Mouse (Mus musculus): ENCODE measurements around the gene Immt. TPM values are rescaled to one million over a fixed set of nuclear protein-coding genes. Genes with fewer than 3 reads are reported as not detected.

Gene Immt
- 185 and 188 TPM in 2 replicates for polyA plus RNA-seq (2015; fragmentation: Nextera tagmentation; extraction: Ambion mirVana)

DNA sequence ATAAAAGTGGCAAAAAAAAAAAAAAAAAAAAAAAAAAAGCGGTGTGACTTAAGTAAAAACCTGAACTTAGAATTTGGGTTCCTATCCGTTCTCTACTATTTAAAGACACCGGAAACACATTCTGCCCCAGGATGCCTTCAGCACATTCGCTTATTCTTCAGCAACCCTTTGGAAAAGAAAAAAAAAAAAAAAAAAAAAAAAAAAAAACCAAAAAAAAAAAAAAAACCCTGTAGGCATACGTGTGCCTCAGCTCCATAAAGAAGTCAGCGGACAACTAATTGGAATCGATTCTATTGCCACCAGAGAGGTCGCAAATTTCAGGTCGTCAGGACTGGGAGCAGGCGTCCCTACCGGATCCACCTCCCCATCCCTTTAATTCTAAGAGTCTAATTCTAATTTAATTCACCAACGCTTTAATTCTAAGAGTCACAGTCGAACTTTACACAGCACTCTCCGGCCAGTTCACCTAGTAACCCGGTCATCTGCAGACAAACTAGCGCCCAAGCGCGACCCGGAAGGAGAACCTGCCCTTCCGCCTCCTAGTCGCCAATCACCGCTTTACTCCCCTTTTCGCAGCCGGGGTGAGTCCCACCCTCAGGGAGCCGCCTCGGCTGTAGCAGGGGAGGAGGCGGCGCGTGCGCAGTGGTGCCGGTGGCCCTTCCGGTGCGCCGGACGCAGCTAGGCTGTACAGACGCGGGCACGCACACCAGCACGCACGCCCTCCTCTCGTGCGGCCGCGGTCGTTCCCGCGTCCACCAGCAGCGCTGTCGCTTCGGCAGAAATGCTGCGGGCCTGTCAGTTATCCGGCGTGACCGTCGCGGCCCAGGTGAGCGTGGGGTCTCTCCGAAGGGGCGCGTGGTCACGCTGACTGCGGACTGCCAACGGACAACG lies at the start of gene Immt:
Gene Immt, plus strand, starts transcription at position 642 of the 891 bp plus-strand sequence.
- Histone ChIP-seq H3K9ac (peak within 1 kb of the TSS; percentile 90), H3K27ac (peak within 1 kb of the TSS; percentile 94), H3K4me1 (peaks cover 15% of the 10 kb centered on the region), H3K4me3 (peak within 1 kb of the TSS; percentile 99), H3K27me3 (0 out of 2 replicates have a peak, but pooled peaks cover 2% of the 10 kb centered on the region), H3K9me3 (no peaks in the 10 kb centered on the region), H3K36me3 (0 out of 2 replicates have a peak, but pooled peaks cover 5% of the 10 kb centered on the region), H3K4me2 (peak within 1 kb of the TSS; percentile 67)
- WGBS = under 1% methylated on average over 64 of the region's 64 CpGs
- peak; percentile 100 for ATAC-seq (ENCODE audit: borderline replicate concordance, extremely low read depth, low FRiP score, low TSS enrichment)

DNA sequence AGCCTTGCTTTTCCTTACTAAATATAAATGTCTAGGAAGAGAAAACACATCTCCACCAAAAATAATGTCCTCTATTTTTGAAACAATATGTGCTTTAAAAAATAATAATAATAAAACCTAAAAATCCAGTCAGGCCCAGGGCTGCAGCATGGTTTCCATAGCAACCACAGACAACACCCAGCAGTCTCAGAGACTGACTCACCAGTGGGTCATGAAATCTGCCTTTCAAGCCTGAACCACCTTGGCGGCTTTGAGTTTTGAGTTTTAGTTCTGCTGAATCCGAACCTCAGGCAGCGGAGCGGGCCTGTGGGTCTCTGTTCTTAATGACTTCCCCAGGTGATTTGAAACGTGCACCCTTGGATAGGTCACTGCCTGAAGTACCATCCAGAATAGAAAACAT lies 48.0 kb upstream of the Immt start:
- no peak overlapping the region for H3K4me2 ChIP-seq
- WGBS = 82% methylated on average over 5 of the region's 5 CpGs
- no peak for ATAC-seq (ENCODE audit: borderline replicate concordance, extremely low read depth, low FRiP score, low TSS enrichment)
- no peaks in the 10 kb centered on the region for H3K4me1 ChIP-seq
- no peak overlapping the region for H3K27ac ChIP-seq
- H3K27me3 ChIP-seq = no peaks in the 10 kb centered on the region
- no peaks in the 10 kb centered on the region for H3K36me3 ChIP-seq
- no peak overlapping the region for H3K4me3 ChIP-seq
- no peak overlapping the region for H3K9ac ChIP-seq
- H3K9me3 ChIP-seq = no peaks in the 10 kb centered on the region

DNA sequence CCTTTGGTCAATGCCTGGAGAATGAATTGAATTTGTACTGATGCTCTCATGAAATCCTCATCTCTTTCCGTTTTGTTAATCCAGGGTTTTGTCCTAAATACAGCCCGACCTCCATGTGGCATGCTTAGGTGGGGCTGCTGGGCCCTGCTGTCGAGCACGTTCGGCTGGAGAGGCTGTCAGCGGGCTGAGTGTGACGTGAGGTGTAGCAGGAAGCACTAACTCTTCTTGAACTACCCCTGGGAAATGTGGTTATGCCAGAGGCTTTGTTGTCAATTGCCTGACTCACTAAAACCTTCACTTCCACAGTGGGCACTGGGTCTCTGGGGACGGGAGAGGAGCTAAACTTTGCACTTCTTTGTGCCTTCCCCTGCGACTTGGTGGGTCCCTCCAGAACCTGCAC lies 42.8 kb upstream of the Immt start:
- Histone ChIP-seq H3K4me1 (0 out of 2 replicates have a peak, but pooled peaks cover 2% of the 10 kb centered on the region), H3K27me3 (no peaks in the 10 kb centered on the region), H3K9ac (no peak overlapping the region), H3K9me3 (no peaks in the 10 kb centered on the region), H3K36me3 (no peaks in the 10 kb centered on the region), H3K4me3 (no peak overlapping the region), H3K27ac (no peak overlapping the region), H3K4me2 (no peak overlapping the region)
- no peak for ATAC-seq (ENCODE audit: borderline replicate concordance, extremely low read depth, low FRiP score, low TSS enrichment)
- WGBS = 46% methylated on average over 9 of the region's 9 CpGs

DNA sequence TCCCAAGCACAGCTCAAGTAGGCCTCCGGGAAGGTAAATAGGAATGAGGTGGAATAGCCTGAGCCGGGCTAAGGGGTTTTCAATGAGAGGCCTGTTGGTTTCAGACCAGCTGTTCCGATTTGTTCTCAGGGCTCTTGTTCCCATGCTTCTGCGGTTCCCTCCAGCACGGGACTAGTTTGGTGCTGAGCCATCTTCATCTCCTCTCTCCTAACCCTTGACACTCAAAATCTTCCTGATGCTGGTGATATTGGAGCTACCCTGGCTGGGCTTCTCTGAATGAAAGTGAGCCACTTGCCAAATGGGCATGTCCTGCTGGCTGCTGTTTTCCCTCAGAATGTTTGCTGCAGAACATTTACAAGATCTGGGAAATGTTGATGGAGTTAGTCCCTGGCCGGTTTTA lies 39.4 kb upstream of the Immt start:
- no peak for ATAC-seq (ENCODE audit: borderline replicate concordance, extremely low read depth, low FRiP score, low TSS enrichment)
- Histone ChIP-seq H3K9ac (no peak overlapping the region), H3K4me2 (no peak overlapping the region), H3K4me3 (no peak overlapping the region), H3K36me3 (no peaks in the 10 kb centered on the region), H3K27ac (no peak overlapping the region), H3K27me3 (no peaks in the 10 kb centered on the region), H3K9me3 (no peaks in the 10 kb centered on the region), H3K4me1 (0 out of 2 replicates have a peak, but pooled peaks cover 2% of the 10 kb centered on the region)
- 72% methylated on average over 6 of the region's 6 CpGs for WGBS

DNA sequence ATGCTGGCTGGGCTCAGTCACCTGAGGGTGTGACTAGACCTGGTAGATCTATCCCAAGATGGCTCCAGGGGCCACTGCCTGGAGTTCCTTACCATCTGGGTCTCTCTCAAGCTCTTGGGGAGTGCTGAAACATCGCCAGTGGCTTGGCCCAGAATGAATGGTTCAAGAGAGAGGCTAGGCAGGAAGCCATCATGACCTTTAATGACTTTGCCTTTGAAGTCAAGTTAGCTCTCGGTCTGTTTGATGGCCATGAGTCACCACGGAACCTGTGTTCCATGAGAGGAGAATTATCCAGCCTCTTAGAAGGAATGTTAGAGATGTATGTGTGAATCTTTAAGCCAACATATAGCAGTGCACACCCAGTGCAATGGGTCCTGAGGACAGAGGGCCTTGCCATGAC lies 31.7 kb upstream of the Immt start:
- ATAC-seq (ENCODE audit: borderline replicate concordance, extremely low read depth, low FRiP score, low TSS enrichment) = no peak

DNA sequence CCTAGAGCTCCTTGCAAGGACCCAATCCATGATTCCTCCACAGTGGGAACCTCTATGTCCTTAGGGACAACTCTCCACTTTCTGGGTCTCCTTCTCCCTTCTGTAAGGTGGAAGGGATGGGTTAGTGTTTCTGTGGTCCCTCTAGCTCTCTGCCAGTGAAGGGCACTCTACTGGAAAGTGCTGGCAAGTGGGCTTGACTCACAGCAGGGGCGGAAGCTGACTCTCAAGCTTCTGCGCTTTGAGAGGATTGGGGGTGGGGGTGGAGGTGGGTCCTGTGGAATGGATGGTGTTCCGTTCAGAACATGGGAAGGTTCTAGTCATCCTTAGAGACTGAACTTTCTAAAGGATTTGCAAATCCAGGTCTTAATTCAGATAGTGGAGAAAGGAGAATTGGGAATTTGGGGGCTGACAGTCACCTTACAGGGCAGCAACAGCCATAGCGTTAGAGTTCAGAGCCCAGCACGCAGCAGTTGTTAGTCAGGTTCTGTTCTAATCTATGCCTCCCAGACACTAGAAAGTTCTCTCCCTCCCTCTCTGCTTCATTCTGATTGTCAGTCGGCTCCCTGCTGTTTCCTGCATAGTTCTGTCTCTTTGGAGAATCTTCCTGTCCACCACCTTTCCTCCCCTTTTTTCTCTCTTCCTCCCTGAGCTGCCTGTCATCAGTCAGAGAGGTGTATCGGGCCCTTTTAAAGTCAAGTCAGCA lies 30.0 kb upstream of the Immt start:
- Histone ChIP-seq H3K27me3 (no peaks in the 10 kb centered on the region), H3K36me3 (no peaks in the 10 kb centered on the region), H3K4me3 (no peak overlapping the region), H3K9ac (no peak overlapping the region), H3K4me2 (no peak overlapping the region), H3K27ac (no peak overlapping the region), H3K4me1 (0 out of 2 replicates have a peak, but pooled peaks cover 4% of the 10 kb centered on the region), H3K9me3 (no peaks in the 10 kb centered on the region)
- no peak for ATAC-seq (ENCODE audit: borderline replicate concordance, extremely low read depth, low FRiP score, low TSS enrichment)
- 58% methylated on average over 7 of the region's 7 CpGs for WGBS

More for the DNA sequence above, 31.7 kb upstream of the Immt start:
- Histone ChIP-seq H3K27me3 (no peaks in the 10 kb centered on the region), H3K27ac (no peak overlapping the region), H3K9me3 (no peaks in the 10 kb centered on the region), H3K4me3 (no peak overlapping the region), H3K4me2 (no peak overlapping the region), H3K4me1 (0 out of 2 replicates have a peak, but pooled peaks cover 4% of the 10 kb centered on the region), H3K9ac (no peak overlapping the region), H3K36me3 (no peaks in the 10 kb centered on the region)
- WGBS = 60% methylated on average over 3 of the region's 3 CpGs

DNA sequence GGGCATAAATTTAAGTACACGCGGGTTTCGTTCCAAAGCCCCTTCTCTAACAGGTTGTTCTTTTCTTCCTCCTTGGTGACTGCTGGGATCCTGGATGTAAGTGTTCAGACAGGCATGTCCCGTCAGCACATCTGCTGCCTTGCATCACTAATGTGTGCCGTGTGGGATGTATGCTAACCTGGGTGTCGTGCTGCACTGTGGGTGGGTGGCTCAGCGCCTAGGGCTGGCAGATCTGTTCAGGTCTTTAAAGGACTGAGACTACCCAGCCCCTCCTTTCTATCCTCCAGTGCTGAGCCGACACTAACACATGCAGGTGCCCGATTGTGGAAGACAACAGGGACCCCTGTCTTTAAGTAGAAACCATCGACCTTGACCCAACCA lies 29.4 kb upstream of the Immt start:
- no peak overlapping the region for H3K4me2 ChIP-seq
- no peak overlapping the region for H3K9ac ChIP-seq
- 74% methylated on average over 10 of the region's 10 CpGs for WGBS
- H3K4me1 ChIP-seq = 0 out of 2 replicates have a peak, but pooled peaks cover 4% of the 10 kb centered on the region
- no peak for ATAC-seq (ENCODE audit: borderline replicate concordance, extremely low read depth, low FRiP score, low TSS enrichment)
- H3K27ac ChIP-seq = no peak overlapping the region
- no peaks in the 10 kb centered on the region for H3K27me3 ChIP-seq
- H3K4me3 ChIP-seq = no peak overlapping the region
- H3K9me3 ChIP-seq = no peaks in the 10 kb centered on the region
- no peaks in the 10 kb centered on the region for H3K36me3 ChIP-seq

DNA sequence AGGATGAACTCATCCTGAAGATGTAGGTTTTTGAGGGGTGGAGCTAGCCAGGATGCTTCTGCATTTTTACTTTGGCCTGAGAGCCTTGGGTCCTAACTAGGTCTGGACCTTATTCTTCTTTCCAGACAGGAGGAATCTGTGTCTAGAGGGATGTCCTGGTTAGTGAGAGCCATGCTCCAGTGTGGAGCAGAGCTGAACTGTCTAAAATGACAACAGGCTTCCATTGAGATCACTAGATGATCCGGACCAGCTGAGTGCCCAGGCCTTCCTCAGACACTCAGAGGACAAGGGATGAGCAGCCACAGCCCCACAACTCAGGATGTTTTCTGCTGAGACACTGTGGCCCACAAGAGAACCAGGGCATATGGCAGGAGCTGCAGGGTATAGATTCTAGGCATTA lies 27.5 kb upstream of the Immt start:
- Histone ChIP-seq H3K9ac (no peak overlapping the region), H3K4me1 (0 out of 2 replicates have a peak, but pooled peaks cover 4% of the 10 kb centered on the region), H3K27ac (no peak overlapping the region), H3K4me3 (no peak overlapping the region), H3K36me3 (no peaks in the 10 kb centered on the region), H3K9me3 (no peaks in the 10 kb centered on the region), H3K4me2 (no peak overlapping the region), H3K27me3 (no peaks in the 10 kb centered on the region)
- ATAC-seq (ENCODE audit: borderline replicate concordance, extremely low read depth, low FRiP score, low TSS enrichment) = no peak
- WGBS = 74% methylated on average over 1 of the region's 1 CpGs

DNA sequence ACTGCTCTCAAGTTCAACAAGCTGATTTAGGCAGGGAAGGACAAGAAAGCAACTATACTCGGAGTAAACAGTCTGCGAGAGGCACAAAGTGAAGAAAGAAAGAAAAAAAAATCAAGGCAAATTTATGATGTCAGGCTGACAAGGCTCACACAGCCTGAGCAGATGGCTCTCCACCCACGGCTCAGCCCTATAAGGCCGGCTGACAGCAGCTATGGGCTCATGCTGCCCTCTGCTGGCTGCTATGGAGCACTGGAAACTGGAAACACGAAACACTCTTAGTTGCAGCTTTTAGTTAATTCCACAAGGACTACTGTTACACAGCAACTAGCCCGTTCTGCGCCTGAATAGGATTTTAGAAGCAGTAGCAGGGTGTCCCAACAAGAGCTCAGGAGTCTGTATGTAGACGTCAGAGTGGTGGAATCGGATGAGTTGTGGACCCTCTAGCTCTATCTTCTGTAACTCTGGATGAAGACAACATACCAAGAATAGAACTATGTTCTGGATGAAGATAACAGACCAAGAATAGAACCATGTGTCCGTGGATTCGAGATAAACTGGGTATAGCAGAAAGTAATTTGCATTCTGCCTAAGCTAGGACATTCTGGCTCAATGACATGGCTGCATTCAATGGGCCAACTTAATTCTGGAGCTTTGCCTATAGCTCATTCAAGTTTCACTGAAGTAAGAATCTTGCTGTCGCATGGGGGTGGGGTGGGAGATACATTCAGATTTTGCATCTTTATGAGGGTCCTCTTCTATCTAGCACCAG lies 26.9 kb upstream of the Immt start:
- WGBS = 23% methylated on average over 12 of the region's 12 CpGs
- H3K27ac ChIP-seq = no peak overlapping the region
- peak; percentile 89; the same call in 1 of the 2 replicates for ATAC-seq (ENCODE audit: borderline replicate concordance, extremely low read depth, low FRiP score, low TSS enrichment)
- no peak overlapping the region for H3K9ac ChIP-seq
- H3K9me3 ChIP-seq = no peaks in the 10 kb centered on the region
- 0 out of 2 replicates have a peak, but pooled peaks cover 4% of the 10 kb centered on the region for H3K4me1 ChIP-seq
- no peaks in the 10 kb centered on the region for H3K36me3 ChIP-seq
- no peak overlapping the region for H3K4me2 ChIP-seq
- no peaks in the 10 kb centered on the region for H3K27me3 ChIP-seq
- H3K4me3 ChIP-seq = no peak overlapping the region

DNA sequence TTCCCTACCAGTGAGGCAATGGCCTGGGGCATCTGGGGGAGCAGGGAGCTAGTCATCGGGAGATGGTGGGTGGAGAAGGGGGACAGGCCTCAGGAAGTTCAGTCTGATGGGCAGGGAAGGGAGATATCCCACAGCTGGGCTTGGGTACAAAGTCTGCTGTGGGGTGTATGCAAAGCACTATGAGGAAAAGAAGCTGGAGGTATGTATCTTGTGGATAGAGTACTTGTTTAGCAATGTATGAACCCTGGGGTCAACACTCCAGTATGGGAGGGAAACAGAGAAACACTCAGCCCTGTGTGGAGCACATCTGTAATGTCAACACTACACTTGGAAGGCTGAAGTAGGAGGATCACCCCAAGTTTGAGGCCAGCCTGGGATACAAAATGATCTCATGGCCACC lies 24.4 kb upstream of the Immt start:
- Histone ChIP-seq H3K4me1 (peaks cover 13% of the 10 kb centered on the region), H3K36me3 (0 out of 2 replicates have a peak, but pooled peaks cover 4% of the 10 kb centered on the region), H3K9ac (no peak overlapping the region), H3K27ac (no peak overlapping the region), H3K4me2 (no peak overlapping the region), H3K27me3 (no peaks in the 10 kb centered on the region), H3K9me3 (no peaks in the 10 kb centered on the region), H3K4me3 (no peak overlapping the region)
- no peak for ATAC-seq (ENCODE audit: borderline replicate concordance, extremely low read depth, low FRiP score, low TSS enrichment)
- WGBS = 62% methylated on average over 1 of the region's 1 CpGs

DNA sequence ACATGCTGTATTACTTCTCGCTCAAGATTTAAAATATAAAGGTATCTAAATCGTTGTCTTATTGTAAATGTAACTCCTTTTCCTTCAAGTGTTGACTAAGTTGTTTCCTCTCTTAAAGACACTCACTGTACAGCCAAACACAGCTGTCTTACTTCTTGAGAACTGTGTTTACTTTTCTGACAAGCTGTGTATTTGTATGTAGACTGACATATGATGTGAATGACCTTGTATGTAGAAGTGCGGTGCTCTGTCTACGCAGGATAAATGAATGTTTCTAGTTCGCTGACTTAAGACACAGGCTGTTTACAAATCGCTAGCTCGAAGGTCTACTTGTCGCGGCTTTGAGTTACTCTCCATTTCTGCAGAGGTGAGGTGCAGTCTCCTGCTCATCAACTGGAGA lies 21.2 kb upstream of the Immt start:
- Histone ChIP-seq H3K9me3 (no peaks in the 10 kb centered on the region), H3K4me3 (no peak overlapping the region), H3K9ac (no peak overlapping the region), H3K4me1 (peaks cover 9% of the 10 kb centered on the region), H3K27ac (no peak overlapping the region), H3K36me3 (peaks cover 15% of the 10 kb centered on the region), H3K27me3 (no peaks in the 10 kb centered on the region), H3K4me2 (no peak overlapping the region)
- no peak for ATAC-seq (ENCODE audit: borderline replicate concordance, extremely low read depth, low FRiP score, low TSS enrichment)
- 45% methylated on average over 9 of the region's 9 CpGs for WGBS
